Comparison of ENCODE assay signal across 14 mouse cellular contexts in genomic region chr4:45583966-45584365, GRCm38 (mm10). TPM values are rescaled to one million over a fixed set of nuclear protein-coding genes. Genes with fewer than 3 reads are reported as not detected.
DNase-seq lines count a peak whose midpoint lies in the region.
"Had no signal": no experiment of that assay in that cellular context is flagged by ENCODE, and none has a peak within 500 bp of the region (broad histone marks: within the 10 kb centered on the region; RNA-seq: fewer than 3 reads in every experiment).

No protein-coding gene starts in this region.

- DNase-seq in kidney, adult 9 months: peak; percentile 45
- DNase-seq in kidney, adult 8-10 months: no peak
- DNase-seq in kidney, postnatal 36 days: peak; percentile 32
- DNase-seq in kidney, postnatal 10 days: no peak
- peak; percentile 19 for DNase-seq in ES-CJ7 (ENCODE audit: low read depth, low spot score)
- DNase-seq in induced T-regulatory cell, adult 2 months (ENCODE audit: low read depth): peak; percentile 14
- no peak for DNase-seq in neural tube, embryonic 10.5 days (ENCODE audit: extremely low spot score, low spot score)
- DNase-seq in left cerebral cortex, adult 8-10 months (ENCODE audit: low spot score in 2 of 2): no peak
- DNase-seq: adrenal gland, adult 2 months; cerebellum, adult 11 months; cerebellum, adult 9-10 months; cerebellum, postnatal 36 days; gastrocnemius, postnatal 14 days; heart, postnatal 4 days had no signal

RNA-seq across cellular contexts. Expression of gene Shb, which starts 51.7 kb away (rescaled TPM):
- total RNA-seq in left cerebral cortex, adult 8-10 months (2022): 10 to 100 TPM; 17.1 to 20.0 (median 18.9) TPM

Comparison
In these comparisons a context has a peak if more than half of its experiments do, and no peak if none do; other contexts are left out.
1. DNase-seq: peak in kidney, adult 9 months (single experiment), kidney, postnatal 36 days (2 of 2), ES-CJ7 (single experiment) and induced T-regulatory cell, adult 2 months (single experiment); none in kidney, adult 8-10 months (0 of 2), kidney, postnatal 10 days (single experiment), neural tube, embryonic 10.5 days (single experiment) and left cerebral cortex, adult 8-10 months (0 of 2).